Mouse (Mus musculus): Measurements from ENCODE around the gene Trim34a. TPM values are rescaled to one million over a fixed set of nuclear protein-coding genes. Genes with fewer than 3 reads are reported as not detected.

The Trim34a gene
- polyA plus RNA-seq (2014; fragmentation: Nextera tagmentation; extraction: Ambion mirVana): 1.5 and 1.9 TPM in 2 replicates

GRCm38 (mm10) chr7:104244287-104245181, at the start of gene Trim34a:
Gene Trim34a, plus strand, starts transcription at chr7:104244457.
- H3K4me1 ChIP-seq (replicated peaks; ENCODE audit: control insufficient read depth, insufficient read depth, low read length): no peaks in the 10 kb centered on the region
- H3K27me3 ChIP-seq (replicated peaks; ENCODE audit: control insufficient read depth, insufficient read depth, low read length): no peaks in the 10 kb centered on the region
- peak within 1 kb of the TSS; percentile 60 for H3K9ac ChIP-seq (ENCODE audit: low read length)
- 5% methylated on average over 13 of the region's 13 CpGs for WGBS
- ATAC-seq (replicated peaks; ENCODE audit: low FRiP score, low TSS enrichment, low read depth) (peak; percentile 91), DNase-seq (ENCODE audit: low spot score) (peak; percentile 80)
- peak within 1 kb of the TSS; percentile 55 for H3K4me3 ChIP-seq (ENCODE audit: low read depth, low read length)
- H3K4me2 ChIP-seq (ENCODE audit: low read length): peak within 1 kb of the TSS; percentile 58
- no peaks in the 10 kb centered on the region for H3K9me3 ChIP-seq (ENCODE audit: control insufficient read depth, low read length)
- peak within 1 kb of the TSS; percentile 59; the same call in 1 of the 2 replicates for H3K27ac ChIP-seq (ENCODE audit: low read depth)
- H3K36me3 ChIP-seq (ENCODE audit: control insufficient read depth, insufficient read depth, low read length): no peaks in the 10 kb centered on the region

GRCm38 (mm10) chr7:104195885-104196284, 48.4 kb upstream of the Trim34a start, which contains the start of gene Olfr649:
Gene Olfr649, minus strand, starts transcription at chr7:104195985.
- ATAC-seq (replicated peaks; ENCODE audit: low FRiP score, low TSS enrichment, low read depth): no peak
- Histone ChIP-seq H3K36me3 (ENCODE audit: control insufficient read depth, insufficient read depth, low read length) (no peaks in the 10 kb centered on the region), H3K4me3 (ENCODE audit: low read depth, low read length) (no peak within 1 kb of the TSS), H3K4me2 (ENCODE audit: low read length) (no peak within 1 kb of the TSS), H3K9ac (ENCODE audit: low read length) (no peak within 1 kb of the TSS), H3K4me1 (replicated peaks; ENCODE audit: control insufficient read depth, insufficient read depth, low read length) (no peaks in the 10 kb centered on the region), H3K27me3 (replicated peaks; ENCODE audit: control insufficient read depth, insufficient read depth, low read length) (no peaks in the 10 kb centered on the region), H3K9me3 (ENCODE audit: control insufficient read depth, low read length) (no peaks in the 10 kb centered on the region), H3K27ac (ENCODE audit: low read depth) (no peak within 1 kb of the TSS)
- no peak for DNase-seq (ENCODE audit: low spot score)
- WGBS: 86% methylated on average over 6 of the region's 6 CpGs

- peak; percentile 72 for ATAC-seq (replicated peaks; ENCODE audit: low FRiP score, low TSS enrichment, low read depth)
- 8% methylated on average over 5 of the region's 5 CpGs for WGBS
- no peak overlapping the region for H3K27ac ChIP-seq (ENCODE audit: low read depth)
- H3K9ac ChIP-seq (ENCODE audit: low read length): no peak overlapping the region
- H3K36me3 ChIP-seq (ENCODE audit: control insufficient read depth, insufficient read depth, low read length): no peaks in the 10 kb centered on the region
- H3K9me3 ChIP-seq (ENCODE audit: control insufficient read depth, low read length): no peaks in the 10 kb centered on the region
- no peaks in the 10 kb centered on the region for H3K4me1 ChIP-seq (replicated peaks; ENCODE audit: control insufficient read depth, insufficient read depth, low read length)
- peak; percentile 74 for DNase-seq (ENCODE audit: low spot score)
- no peak overlapping the region for H3K4me2 ChIP-seq (ENCODE audit: low read length)
- H3K4me3 ChIP-seq (ENCODE audit: low read depth, low read length): no peak overlapping the region
- H3K27me3 ChIP-seq (replicated peaks; ENCODE audit: control insufficient read depth, insufficient read depth, low read length): no peaks in the 10 kb centered on the region
Observed at GRCm38 (mm10) chr7:104199822-104200221, 44.4 kb upstream of the Trim34a start.

- H3K9me3 ChIP-seq (ENCODE audit: control insufficient read depth, low read length): no peaks in the 10 kb centered on the region
- H3K27ac ChIP-seq (ENCODE audit: low read depth): no peak overlapping the region
- H3K27me3 ChIP-seq (replicated peaks; ENCODE audit: control insufficient read depth, insufficient read depth, low read length): no peaks in the 10 kb centered on the region
- 93% methylated on average over 7 of the region's 7 CpGs for WGBS
- DNase-seq (ENCODE audit: low spot score): peak; percentile 36
- no peaks in the 10 kb centered on the region for H3K36me3 ChIP-seq (ENCODE audit: control insufficient read depth, insufficient read depth, low read length)
- H3K4me3 ChIP-seq (ENCODE audit: low read depth, low read length): no peak overlapping the region
- H3K9ac ChIP-seq (ENCODE audit: low read length): no peak overlapping the region
- no peaks in the 10 kb centered on the region for H3K4me1 ChIP-seq (replicated peaks; ENCODE audit: control insufficient read depth, insufficient read depth, low read length)
- ATAC-seq (replicated peaks; ENCODE audit: low FRiP score, low TSS enrichment, low read depth): no peak
- no peak overlapping the region for H3K4me2 ChIP-seq (ENCODE audit: low read length)
Observed at GRCm38 (mm10) chr7:104206197-104206596, 38.1 kb upstream of the Trim34a start.

DNA sequence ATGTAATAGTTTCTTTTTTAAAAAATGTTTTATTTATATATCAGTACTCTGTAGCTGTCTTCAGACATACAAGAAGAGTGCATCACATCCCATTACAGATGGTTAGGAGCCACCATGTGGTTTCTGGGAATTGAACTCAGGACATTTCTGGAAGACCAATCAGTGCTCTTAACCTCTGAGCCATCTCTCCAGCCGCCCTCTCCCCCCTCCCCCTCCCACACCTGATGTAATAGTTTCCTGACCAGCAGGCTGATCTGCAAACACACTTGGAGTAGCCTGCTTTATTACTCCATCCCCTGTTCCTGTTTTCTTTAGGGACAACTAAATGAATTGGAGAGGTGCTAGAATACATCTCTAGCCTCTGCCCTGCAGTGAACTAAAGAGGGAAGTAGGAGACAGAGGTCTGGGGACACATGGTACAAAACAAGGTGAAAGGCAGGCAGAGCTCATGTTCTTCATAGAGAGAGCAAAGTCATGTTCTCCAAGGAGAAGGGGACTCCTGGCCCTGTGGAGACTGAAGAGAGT, 28.2 kb upstream of the Trim34a start:
- no peak overlapping the region for H3K4me3 ChIP-seq (ENCODE audit: low read depth, low read length)
- 43% methylated on average over 1 of the region's 1 CpGs for WGBS
- H3K4me1 ChIP-seq (replicated peaks; ENCODE audit: control insufficient read depth, insufficient read depth, low read length): no peaks in the 10 kb centered on the region
- H3K9ac ChIP-seq (ENCODE audit: low read length): no peak overlapping the region
- no peak overlapping the region for H3K27ac ChIP-seq (ENCODE audit: low read depth)
- H3K36me3 ChIP-seq (ENCODE audit: control insufficient read depth, insufficient read depth, low read length): no peaks in the 10 kb centered on the region
- no peak for DNase-seq (ENCODE audit: low spot score)
- no peak overlapping the region for H3K4me2 ChIP-seq (ENCODE audit: low read length)
- no peak for ATAC-seq (replicated peaks; ENCODE audit: low FRiP score, low TSS enrichment, low read depth)
- H3K27me3 ChIP-seq (replicated peaks; ENCODE audit: control insufficient read depth, insufficient read depth, low read length): no peaks in the 10 kb centered on the region
- no peaks in the 10 kb centered on the region for H3K9me3 ChIP-seq (ENCODE audit: control insufficient read depth, low read length)

- H3K27me3 ChIP-seq (replicated peaks; ENCODE audit: control insufficient read depth, insufficient read depth, low read length): no peaks in the 10 kb centered on the region
- H3K4me3 ChIP-seq (ENCODE audit: low read depth, low read length): no peak overlapping the region
- no peak overlapping the region for H3K4me2 ChIP-seq (ENCODE audit: low read length)
- no peak overlapping the region for H3K27ac ChIP-seq (ENCODE audit: low read depth)
- H3K4me1 ChIP-seq (replicated peaks; ENCODE audit: control insufficient read depth, insufficient read depth, low read length): no peaks in the 10 kb centered on the region
- H3K9ac ChIP-seq (ENCODE audit: low read length): no peak overlapping the region
- ATAC-seq (replicated peaks; ENCODE audit: low FRiP score, low TSS enrichment, low read depth): no peak
- no peak for DNase-seq (ENCODE audit: low spot score)
- no peaks in the 10 kb centered on the region for H3K36me3 ChIP-seq (ENCODE audit: control insufficient read depth, insufficient read depth, low read length)
- H3K9me3 ChIP-seq (ENCODE audit: control insufficient read depth, low read length): no peaks in the 10 kb centered on the region
- WGBS: 79% methylated on average over 2 of the region's 2 CpGs
Observed at GRCm38 (mm10) chr7:104217881-104218280, 26.4 kb upstream of the Trim34a start.

- no peak within 1 kb of the TSS for H3K27ac ChIP-seq (ENCODE audit: low read depth)
- ATAC-seq (replicated peaks; ENCODE audit: low FRiP score, low TSS enrichment, low read depth) (peak; percentile 79), DNase-seq (ENCODE audit: low spot score) (peak; percentile 73)
- H3K9me3 ChIP-seq (ENCODE audit: control insufficient read depth, low read length): no peaks in the 10 kb centered on the region
- H3K27me3 ChIP-seq (replicated peaks; ENCODE audit: control insufficient read depth, insufficient read depth, low read length): no peaks in the 10 kb centered on the region
- H3K4me1 ChIP-seq (replicated peaks; ENCODE audit: control insufficient read depth, insufficient read depth, low read length): no peaks in the 10 kb centered on the region
- WGBS: 3% methylated on average over 37 of the region's 37 CpGs
- H3K36me3 ChIP-seq (ENCODE audit: control insufficient read depth, insufficient read depth, low read length): no peaks in the 10 kb centered on the region
- peak within 1 kb of the TSS; percentile 37 for H3K4me3 ChIP-seq (ENCODE audit: low read depth, low read length)
- H3K9ac ChIP-seq (ENCODE audit: low read length): peak within 1 kb of the TSS; percentile 38
- peak within 1 kb of the TSS; percentile 56 for H3K4me2 ChIP-seq (ENCODE audit: low read length)
Observed at GRCm38 (mm10) chr7:104218701-104219569, 25.3 kb upstream of the Trim34a start, which contains the start of gene Trim6. Gene Trim6, plus strand, starts transcription at chr7:104218793.

GRCm38 (mm10) chr7:104231203-104231602, 13.1 kb upstream of the Trim34a start:
- no peak overlapping the region for H3K9ac ChIP-seq (ENCODE audit: low read length)
- H3K36me3 ChIP-seq (ENCODE audit: control insufficient read depth, insufficient read depth, low read length): no peaks in the 10 kb centered on the region
- no peaks in the 10 kb centered on the region for H3K4me1 ChIP-seq (replicated peaks; ENCODE audit: control insufficient read depth, insufficient read depth, low read length)
- H3K27ac ChIP-seq (ENCODE audit: low read depth): no peak overlapping the region
- no peak for ATAC-seq (replicated peaks; ENCODE audit: low FRiP score, low TSS enrichment, low read depth)
- no peaks in the 10 kb centered on the region for H3K9me3 ChIP-seq (ENCODE audit: control insufficient read depth, low read length)
- DNase-seq (ENCODE audit: low spot score): peak; percentile 51
- H3K27me3 ChIP-seq (replicated peaks; ENCODE audit: control insufficient read depth, insufficient read depth, low read length): no peaks in the 10 kb centered on the region
- 28% methylated on average over 2 of the region's 2 CpGs for WGBS
- no peak overlapping the region for H3K4me3 ChIP-seq (ENCODE audit: low read depth, low read length)
- no peak overlapping the region for H3K4me2 ChIP-seq (ENCODE audit: low read length)
